Mouse (Mus musculus) E14TG2a.4 (cell line): ENCODE measurements around the gene A530016L24Rik.
A peak's percentile ranks its signal among the peaks of the same experiment; 100 is the strongest.

Source experiments
- CTCF ChIP-seq: conservative IDR thresholded peaks from 2 replicates; pipeline ENCODE4 v1.5.1; 2014; ENCODE audit warnings: low read length
- POU5F1 ChIP-seq: IDR thresholded peaks from 2 replicates; pipeline ENCODE4 v1.6.1; 2014; ENCODE audit warnings: low read length, borderline replicate concordance

GRCm38 (mm10) chr12:112549287-112549686 is 60.0 kb downstream of the A530016L24Rik start:
- TF ChIP-seq CTCF = peak; percentile 45
- TF ChIP-seq POU5F1 = no peak
